Mouse (Mus musculus) ovary, adult 18-20 months (tissue): ENCODE results near the gene Npl.
"Not testable (repeated sequence)": the region's sequence is repeated elsewhere in the genome, so short reads cannot be mapped to it uniquely, and the experiment has no call there.

Experiments
- DNase-seq: peaks from one replicate; pipeline ENCODE4 v3.0.0; 2022; ENCODE audit warnings: low spot score, mixed read lengths

Npl gene

GRCm38 (mm10) chr1:153542726-153543320 lies 7.0 kb downstream of the Npl start:
- DNase-seq = peak; percentile 58

DNA sequence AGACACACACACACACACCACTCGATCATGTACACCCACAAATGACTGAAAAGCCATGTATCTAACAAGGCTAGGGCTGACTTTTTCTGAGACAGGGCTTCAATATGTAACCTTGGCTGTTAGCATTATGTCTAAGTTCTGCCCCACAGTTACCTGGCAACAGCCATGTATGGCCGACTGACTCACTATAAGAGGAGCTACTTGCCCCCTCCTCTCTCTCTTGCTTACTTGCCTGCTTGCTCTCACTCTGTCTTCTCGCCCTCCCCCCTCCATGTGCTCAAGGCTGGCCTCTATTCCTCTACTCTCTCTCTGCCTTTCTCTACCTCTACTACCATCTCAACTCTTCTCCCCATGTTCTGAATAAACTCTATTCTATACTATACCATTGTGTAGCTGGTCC lies 9.1 kb downstream of the Npl start:
- DNase-seq = no peak

- no peak for DNase-seq
These were observed 10.0 kb downstream of the Npl start for GRCm38 (mm10) chr1:153539739-153540333.

- peak; percentile 71 for DNase-seq
These were observed 14.2 kb downstream of the Npl start for GRCm38 (mm10) chr1:153535611-153536010.

GRCm38 (mm10) chr1:153532896-153533295 lies 16.9 kb downstream of the Npl start:
- not testable (repeated sequence) for DNase-seq

DNA sequence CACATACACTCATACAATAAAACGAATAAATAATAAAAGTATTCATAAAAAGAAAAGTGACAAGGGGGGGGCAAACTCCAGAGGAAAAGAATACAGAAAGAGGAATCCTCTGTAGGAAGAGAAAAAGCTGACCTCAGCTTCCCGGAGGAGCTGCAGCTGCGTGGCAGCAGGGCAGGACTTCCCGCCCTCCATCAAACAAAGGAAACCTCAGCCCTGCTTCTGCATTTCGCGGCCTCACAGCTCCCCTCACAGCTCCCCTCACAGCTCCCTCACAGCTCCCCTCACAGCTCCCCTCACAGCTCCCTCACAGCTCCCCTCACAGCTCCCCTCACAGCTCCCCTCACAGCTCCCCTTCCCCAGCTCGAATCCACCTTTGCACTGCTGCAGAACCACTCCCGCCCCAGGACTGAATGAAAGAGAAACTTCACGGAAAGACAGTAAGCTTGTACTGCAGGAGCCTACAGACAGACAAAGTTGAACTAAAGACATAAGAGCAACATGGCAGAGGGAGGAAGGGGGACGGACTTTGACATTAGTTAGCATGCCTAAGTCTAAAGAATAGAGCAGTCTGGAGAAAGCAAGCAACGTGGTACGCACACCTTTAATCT lies 17.5 kb downstream of the Npl start:
- DNase-seq = no peak

DNA sequence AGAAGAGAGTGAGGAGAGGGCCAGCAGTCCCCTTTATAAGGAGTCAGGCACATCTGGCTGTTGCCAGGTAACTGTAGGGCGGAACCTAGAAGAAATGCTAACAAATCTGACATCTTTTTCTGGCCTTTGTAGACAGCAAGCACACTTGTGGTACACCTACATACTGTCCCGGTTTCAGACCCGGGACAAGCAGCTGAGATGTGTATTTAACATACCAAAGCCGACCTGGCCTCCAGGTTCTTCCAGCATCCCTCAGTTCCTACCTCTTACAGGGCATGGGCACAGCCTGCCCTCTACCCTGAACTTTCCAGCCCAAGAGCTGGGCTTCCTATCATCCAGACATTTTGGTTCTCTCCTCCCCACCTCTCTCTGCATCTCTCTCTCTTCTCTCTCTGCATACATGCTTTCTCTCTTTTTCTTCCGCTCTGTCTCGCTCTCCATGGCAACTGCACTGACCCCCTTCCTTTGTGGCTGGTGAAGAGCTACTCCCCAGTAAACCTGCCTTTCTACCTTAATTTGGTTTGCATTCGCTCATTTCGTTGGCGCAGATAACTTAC lies 18.1 kb downstream of the Npl start:
- no peak for DNase-seq

DNA sequence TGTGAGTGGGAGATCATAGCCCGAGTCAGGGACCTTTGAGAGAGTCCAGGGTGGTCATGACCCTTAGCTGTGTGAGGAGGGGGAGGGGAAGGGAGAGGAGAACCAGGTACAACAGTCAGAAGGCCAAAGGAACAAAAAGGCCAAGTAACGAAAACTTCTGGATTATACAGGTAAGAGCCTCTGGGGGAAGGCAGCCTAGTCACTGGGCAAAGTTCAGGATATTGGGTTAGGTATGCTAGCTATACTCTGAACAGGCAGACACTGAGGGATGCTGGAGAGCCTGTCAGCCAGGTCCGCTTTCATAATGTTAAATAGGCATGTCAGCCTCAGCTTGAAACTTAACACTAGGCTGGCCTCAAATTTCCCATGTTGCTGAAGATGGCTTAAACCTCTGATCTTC lies 27.7 kb downstream of the Npl start:
- no peak for DNase-seq

GRCm38 (mm10) chr1:153515368-153515767 lies 34.5 kb downstream of the Npl start:
- no peak for DNase-seq

DNA sequence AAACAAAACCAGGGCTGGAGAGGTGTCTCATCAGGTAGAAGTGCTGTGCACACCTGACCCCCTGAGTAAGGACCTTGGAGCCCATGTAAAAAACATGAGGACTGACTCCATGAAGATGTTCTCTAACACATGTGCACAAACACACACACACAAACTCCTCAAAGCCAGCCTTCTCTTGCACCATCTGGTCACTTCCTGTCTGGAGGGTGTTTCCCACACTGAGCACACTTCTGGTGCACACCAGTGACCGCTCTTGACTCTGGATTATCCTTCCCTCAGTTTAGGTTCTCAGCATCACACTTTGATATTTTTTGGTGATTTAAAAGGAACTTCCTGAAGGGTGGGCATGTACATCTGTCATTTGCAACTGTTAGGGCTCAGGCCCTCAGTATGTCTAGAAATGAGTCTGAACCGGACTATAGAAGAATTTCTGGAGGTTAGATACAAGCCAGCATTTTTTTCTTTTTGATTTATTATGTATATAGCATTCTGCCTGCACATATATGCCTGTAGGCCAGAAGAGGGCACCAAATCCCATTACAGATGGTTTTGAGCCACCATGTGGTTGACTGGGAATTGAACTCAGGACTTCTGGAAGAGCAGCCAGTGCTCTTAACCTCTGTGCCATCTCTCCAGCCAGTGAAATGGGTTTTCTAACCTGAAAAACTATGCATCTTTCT lies 39.4 kb downstream of the Npl start:
- DNase-seq = no peak

DNA sequence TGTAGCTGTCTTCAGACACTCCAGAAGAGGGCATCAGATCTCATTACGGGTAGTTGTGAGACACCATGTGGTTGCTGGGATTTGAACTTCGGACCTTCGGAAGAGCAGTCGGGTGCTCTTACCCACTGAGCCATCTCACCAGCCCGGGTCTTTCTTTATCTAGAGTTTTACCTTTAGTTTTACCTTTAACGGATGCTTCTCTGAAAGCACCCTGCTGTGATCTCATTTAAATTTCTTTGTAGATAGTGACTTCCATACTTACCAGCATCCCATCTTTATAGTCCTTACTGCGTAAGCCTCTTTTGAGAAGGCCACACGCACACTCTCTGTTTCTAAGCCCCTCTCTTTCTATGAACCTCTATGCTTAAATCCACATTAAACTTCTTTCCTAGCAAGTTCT lies 40.3 kb downstream of the Npl start:
- DNase-seq = not testable (repeated sequence)

DNA sequence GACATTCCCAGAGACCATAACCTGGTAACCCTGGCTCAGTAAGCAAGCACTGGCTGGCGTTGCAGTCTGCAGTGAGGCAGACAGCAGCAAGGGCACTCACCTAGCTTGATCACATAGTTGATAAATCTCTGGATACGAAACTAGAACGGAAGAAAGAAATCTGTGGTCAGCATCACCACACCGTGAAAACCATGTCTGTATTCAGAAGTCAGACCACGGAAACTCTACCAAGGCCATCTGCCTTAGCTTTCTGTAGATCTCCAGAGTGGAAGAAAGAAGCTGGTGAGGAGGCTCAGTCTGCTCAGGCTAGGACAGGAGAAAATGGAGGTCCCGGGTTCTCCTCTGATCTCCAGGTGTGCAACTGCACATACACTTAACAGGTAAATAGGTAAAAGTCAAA lies 40.8 kb downstream of the Npl start:
- no peak for DNase-seq

- peak; percentile 55 for DNase-seq
These were observed 43.6 kb downstream of the Npl start for GRCm38 (mm10) chr1:153506266-153506665.

- no peak for DNase-seq
These were observed 48.1 kb downstream of the Npl start for GRCm38 (mm10) chr1:153501644-153502321.

DNA sequence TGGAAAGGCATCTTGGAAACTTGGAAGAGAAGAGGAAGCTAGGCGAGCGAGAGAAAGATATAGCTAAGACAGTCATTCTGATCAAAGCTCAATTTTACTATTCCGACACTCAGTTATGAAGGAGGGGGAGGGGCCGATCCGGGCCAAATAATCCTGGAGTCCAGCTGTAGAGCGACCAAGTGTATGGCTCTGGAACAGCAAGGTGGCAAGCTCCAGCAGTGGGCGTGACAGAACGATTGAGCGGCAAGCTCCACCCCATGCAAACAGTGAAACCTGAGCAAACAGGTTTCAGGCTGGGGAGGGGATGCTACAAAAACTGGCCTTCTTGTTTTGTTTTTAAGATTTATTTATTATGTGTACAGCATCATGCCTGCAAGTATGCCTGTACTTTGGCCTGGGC lies 49.8 kb downstream of the Npl start:
- DNase-seq = no peak

DNA sequence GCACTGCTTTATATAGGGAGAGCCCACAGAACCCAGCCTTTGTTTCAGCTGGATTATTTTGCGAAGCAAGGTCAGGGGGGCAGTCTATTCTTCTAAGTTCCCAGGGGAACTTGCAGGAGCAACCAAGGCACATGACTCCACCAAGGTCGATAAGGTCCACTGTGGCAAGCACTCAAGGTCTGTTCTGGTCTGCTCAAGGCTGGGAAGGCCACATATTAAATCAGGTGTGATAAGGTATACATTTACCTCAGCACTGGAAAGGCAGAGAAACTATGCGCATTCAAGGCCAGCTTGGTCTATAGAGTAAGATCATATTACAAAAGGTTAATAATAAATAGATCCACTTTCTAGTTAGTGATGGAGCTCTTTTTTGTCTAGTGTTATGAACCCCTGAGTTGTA lies 53.8 kb downstream of the Npl start:
- no peak for DNase-seq

- no peak for DNase-seq
These were observed 55.9 kb downstream of the Npl start for GRCm38 (mm10) chr1:153493931-153494330.

GRCm38 (mm10) chr1:153493338-153493737 lies 56.5 kb downstream of the Npl start:
- no peak for DNase-seq

DNA sequence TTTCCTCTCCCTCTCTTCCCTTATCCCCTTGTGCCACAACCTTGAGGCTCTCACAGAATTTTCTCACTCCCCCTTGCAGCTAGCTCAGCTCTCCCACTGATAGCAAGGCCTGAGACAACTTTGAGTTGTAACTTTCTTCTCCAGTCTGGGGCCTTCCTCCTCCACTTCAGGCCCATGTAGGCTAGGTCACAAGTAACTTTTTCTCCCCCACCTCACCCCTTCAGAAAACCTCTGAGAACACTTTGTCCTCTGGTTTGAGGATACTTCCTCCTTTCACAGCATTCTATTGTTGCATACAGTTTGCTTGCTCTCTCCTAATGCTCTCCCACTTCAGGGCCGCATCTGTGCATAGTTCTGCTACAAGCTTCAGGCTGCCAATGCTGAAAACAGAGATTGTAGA lies 58.0 kb downstream of the Npl start:
- DNase-seq = no peak

DNA sequence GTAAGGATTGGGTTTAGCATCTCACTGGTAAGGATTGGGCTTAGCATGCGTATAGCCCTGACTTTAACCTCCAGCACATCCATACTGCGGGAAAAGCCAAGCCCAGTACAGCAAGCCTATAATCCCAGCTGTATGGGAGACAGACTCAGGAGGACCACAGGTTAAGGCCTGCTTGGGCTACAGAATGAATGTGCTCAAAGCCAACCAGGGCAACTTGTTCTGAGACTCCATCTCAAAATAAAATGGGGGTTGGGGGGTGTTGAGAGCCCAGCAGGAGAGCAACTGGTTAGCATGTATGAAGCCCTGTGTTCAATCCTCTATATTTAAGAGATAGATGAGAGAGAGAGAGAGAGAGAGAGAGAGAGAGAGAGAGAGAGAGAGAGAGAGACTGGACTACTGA lies 58.5 kb downstream of the Npl start:
- no peak for DNase-seq

GRCm38 (mm10) chr1:153489963-153490362 lies 59.9 kb downstream of the Npl start:
- no peak for DNase-seq

GRCm38 (mm10) chr1:153489540-153489939 lies 60.3 kb downstream of the Npl start:
- DNase-seq = no peak
